Mouse (Mus musculus) layer of hippocampus, adult 18-20 months (tissue): ENCODE data around the gene Ccdc6. TPM values are rescaled to one million over a fixed set of nuclear protein-coding genes. Genes with fewer than 3 reads are reported as not detected.

ENCODE experiments used
- DNase-seq, 2 experiments: peaks; one replicate each; pipeline ENCODE4 v3.0.0; 2022; ENCODE audit warnings: low spot score in 2 of 2
- total RNA-seq, 2 experiments: library from RNA; stranded (reverse); gene quantifications; 2 replicates each; pipeline ENCODE4 v1.2.3; 2021

The Ccdc6 gene
- total RNA-seq, 2 experiments from 2014 or later, result 72.0 to 73.6 TPM

GRCm38 (mm10) chr10:70132087-70132560, 35.2 kb downstream of the Ccdc6 start:
- no peak for DNase-seq

DNA sequence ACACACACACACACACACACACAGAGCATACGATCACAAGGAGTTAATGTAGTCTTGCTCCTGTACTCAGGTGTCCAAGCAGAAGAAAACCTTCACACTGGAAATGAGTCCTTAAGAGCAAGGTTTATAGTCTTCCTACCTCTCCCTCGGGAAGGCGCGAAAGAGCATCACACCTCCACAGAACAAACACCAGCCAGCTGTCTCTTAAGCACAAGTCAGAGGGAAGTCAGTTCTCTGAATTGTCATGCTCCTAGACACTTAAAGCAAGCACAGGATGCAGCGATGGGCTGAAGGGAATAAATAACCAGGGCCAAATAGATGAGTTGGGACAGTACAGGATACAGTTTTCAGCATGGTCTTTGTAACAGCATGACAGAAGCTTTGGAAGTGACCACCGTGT, 35.8 kb downstream of the Ccdc6 start:
- no peak for DNase-seq

DNA sequence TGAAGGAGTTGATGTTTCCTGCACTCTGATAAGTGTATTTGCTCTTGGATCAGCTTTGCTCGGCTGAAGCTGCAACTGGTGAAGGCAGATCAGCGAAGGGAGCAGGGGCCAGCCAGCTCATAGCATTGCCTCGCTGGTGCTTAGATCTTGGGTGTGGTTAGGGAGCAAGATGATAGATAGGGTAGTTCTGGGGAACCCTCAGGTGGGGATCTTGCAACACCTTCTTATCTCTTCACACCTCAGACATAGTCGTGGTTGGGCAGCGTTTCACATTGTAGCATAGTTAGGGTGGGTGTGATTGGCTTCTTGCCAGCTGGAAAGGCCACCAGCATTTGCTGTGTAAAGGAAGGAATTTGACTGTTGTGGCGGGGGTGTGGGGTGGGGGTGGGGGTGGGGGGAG, 36.3 kb downstream of the Ccdc6 start:
- DNase-seq, result peak in 1 of 2 experiments; percentile 61

DNA sequence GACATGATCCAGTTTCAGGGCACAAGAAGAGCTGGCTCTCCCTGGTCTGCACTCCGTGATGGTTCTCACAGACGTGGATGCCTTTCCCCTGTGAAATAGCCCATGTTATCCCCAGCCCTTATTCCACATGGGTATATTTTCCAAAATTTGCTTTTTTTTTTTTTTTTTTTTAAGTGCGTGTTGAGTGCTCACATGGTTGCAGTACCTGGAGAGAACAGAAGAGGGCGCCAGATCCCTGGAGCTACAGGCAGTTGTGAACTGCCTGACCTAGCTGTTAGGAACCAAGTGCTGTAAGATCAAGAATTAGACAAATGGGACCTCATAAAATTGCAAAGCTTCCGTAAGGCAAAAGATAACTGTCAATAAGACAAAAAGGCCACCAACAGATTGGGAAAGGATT, 38.8 kb downstream of the Ccdc6 start:
- no peak for DNase-seq

GRCm38 (mm10) chr10:70137652-70138051, 40.7 kb downstream of the Ccdc6 start:
- DNase-seq, result no peak

DNA sequence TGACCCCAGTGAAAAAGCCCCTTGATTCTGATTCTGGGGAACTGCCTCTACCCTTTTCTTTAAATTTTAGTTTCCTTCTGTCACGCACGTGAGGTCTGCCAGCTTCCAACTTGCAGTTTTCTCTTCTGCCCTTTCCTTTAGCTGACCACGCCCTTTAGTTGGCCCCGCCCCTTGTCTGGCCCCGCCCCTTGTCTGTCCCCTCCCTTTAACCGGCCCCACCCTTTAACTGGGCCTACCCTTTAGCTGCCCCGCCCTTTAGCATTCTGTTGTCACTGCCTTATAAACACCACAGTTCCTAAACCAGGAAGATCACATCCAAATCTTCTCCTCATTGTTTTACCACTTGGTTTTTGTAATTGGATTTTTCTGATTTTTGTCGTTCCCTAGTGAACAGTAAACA, 41.2 kb downstream of the Ccdc6 start:
- no peak for DNase-seq

GRCm38 (mm10) chr10:70139368-70139767, 42.4 kb downstream of the Ccdc6 start:
- DNase-seq, result no peak

GRCm38 (mm10) chr10:70140414-70140813, 43.5 kb downstream of the Ccdc6 start:
- DNase-seq, result no peak

DNA sequence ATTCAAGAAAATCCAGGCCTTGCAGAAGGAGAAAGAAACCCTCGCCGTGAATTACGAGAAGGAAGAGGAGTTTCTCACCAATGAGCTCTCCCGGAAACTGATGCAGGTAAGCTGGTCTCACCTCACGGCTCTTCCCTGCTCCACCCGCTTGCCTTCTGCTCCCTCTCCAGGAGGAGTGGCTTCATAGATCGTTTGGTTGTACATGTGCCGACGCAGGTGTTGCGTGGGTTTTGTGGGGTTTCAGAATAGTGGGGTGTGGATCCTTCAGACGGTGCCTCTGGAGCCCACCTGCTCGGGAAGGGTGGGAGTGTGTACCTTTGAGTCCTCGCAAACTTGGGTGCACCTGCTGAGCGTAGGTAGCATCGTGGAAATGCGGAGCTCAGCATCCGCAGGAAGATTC, 45.7 kb downstream of the Ccdc6 start:
- DNase-seq, result peak in 1 of 2 experiments; percentile 46

GRCm38 (mm10) chr10:70144004-70144557, 47.2 kb downstream of the Ccdc6 start:
- DNase-seq, result peak in 1 of 2 experiments; percentile 48

DNA sequence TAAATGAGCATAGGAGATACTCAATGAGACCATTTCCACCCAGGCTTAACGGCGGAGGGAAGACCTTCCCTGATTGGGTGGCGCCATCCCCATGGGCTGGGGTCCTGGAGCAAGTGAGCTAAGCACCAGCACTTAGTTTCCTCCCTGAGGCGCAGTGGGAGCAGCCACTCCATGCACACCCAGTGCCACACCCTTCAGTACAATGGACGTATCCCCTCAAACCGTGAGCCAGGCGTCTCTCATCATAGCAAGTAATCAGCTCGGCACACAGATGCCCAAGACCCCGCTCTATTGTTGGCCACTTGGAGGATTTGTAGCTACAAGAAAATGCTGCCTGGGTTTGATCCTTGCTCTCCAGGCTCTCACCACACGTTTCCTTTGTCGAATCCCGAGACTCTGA, 49.0 kb downstream of the Ccdc6 start:
- DNase-seq, result no peak

- DNase-seq, result no peak
Measured at GRCm38 (mm10) chr10:70149093-70149492, 52.2 kb downstream of the Ccdc6 start.

DNA sequence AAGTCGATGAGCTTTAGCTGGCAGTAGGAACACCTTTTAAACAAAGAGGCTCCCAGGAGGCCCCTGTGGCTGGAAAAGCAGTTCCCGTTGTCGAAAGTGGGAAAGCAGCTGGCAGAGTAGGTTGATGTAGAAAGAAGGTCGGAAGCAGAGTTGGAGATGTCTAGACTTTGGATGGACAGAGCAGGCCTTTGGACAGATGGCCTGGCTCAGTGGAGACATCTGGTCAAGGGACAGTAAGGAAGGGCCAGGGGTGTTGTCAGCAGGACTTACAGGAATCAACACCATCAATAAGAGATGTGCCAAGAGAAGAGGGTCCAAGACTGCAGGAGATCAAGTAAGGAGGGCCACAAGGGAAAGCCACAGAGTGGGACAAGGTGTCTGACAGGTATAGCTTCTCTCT, 53.4 kb downstream of the Ccdc6 start:
- no peak for DNase-seq

DNA sequence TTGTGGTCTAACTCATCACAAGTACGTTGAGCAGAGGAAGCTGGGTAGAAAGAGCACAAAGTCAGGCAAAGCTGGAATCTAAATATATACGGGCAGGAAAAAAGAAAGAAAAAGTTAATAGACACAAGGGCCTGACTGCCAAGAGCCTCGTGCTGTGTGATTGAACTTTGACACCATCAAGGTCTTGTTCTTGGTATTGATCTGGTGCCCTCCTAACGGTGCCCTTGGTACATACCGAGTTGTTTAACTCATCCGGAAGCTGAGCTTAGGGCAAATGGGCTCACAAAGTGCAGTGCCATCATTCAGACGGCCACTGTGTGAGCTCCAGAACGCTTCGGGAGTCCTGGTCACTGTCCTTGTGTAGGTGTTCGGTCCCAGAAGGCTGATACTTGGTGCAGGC, 54.2 kb downstream of the Ccdc6 start:
- DNase-seq, result no peak

DNA sequence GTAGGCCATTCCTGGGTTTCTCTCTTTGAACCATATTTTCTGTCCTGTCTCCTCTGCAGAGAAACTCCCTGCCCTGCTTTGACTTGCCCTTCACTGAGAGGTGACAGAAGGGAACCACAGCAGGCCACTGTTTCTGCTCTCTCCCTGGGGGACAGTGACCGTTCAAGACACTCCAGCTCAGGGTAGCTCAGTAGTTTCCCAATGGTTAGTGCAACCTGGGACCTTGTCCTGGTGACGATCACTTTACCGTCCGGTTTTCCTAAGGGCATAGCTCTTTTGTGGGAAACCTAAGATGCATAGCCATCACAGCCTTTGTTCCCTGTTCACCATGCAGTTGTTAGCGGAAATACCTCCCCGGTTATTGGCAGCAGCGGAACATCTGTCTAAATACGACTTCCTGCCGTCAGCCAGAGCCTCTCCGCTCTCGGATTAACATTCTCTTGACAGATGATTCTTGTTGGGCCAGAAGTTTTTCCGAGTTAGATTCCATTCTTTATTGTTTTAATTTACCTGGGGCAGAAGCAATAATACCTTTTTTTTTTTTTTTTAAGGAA, 55.3 kb downstream of the Ccdc6 start:
- DNase-seq, result no peak

GRCm38 (mm10) chr10:70153810-70154209, 56.9 kb downstream of the Ccdc6 start:
- DNase-seq, result no peak

DNA sequence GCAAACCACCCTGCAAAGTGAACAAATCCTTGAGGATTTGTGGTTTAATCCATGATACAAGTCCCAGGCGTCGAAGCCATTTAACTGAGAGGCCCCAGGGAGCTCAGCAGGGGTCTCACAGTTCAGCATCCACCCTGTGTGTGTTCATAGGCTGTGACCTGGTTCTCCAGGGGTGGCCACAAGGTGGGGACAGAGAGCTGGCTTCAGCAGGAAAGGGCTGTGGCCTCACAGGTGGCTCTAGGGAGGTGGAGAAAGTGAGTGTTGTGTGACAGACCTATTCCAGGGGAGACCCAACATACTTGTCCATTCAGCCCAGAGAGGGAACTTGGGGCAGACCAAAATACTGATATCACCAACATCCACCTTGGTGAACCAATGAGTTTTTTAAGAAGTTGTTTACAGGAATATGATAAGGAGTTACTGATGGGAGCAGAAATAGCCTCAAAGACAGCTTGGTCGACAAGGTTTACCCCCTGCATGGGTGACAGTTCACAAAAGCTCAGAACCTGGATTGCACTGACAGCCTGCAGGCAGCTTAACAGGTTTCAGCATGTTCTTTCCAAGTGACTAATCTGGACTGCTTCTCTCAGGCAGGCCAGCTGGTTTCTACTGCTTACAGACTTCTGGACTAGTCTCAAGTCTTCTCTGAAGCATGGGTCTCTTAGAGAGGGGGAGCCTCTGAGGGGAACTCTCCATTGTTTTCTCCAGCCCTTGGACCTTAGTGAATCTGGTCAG, 59.7 kb downstream of the Ccdc6 start:
- no peak for DNase-seq

DNA sequence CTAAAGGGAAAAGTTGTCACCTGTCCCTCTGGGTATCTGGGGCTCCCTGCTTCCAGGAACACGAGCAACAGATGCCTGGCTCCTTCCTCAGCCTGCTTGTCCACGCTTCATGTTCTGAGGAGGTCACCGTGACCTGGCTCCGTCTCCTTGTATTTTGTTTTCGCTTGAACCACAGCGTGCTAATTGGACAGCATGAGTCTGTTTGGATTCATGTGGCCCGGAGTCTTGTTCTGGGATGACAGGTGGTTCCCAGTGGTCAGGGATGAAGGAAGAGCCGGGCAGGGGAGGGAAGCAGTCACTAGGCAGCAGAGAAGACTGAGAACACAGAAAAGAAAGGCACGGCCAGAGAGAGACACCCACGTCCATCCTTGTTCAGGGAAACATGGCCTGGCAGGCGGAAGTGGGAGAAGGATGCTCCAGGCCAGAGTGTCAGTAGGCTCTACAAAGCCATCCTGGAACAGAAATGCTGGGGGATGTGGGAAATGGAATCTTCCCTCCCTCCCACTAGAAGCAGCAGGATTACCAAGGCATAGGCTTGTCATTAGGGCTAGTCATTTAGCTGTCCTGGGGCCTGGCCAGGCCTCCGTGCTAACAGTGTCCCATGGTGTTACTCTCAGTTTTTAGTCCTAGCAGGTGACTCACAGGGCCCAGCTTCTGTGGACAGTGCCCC, 62.9 kb downstream of the Ccdc6 start:
- no peak for DNase-seq

DNA sequence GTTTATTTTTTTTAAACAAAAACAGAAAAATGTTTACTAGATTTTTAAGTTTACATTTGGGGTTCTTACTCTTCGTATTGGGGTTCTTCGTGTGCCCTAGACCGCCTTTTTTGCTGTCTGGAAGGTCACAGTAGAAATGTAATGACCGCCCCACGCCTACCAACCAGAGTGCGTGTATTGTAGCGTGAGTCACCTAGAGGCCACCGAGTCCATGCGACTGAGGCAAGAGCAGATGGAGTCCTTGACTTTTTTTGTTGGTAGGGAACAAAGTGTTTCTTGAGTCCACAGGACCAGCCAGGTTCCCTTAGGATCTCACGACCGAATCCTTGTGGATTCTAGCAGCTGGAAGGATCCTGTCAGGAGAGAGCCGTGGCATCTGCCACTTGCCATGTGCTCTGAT, 63.9 kb downstream of the Ccdc6 start:
- no peak for DNase-seq

DNA sequence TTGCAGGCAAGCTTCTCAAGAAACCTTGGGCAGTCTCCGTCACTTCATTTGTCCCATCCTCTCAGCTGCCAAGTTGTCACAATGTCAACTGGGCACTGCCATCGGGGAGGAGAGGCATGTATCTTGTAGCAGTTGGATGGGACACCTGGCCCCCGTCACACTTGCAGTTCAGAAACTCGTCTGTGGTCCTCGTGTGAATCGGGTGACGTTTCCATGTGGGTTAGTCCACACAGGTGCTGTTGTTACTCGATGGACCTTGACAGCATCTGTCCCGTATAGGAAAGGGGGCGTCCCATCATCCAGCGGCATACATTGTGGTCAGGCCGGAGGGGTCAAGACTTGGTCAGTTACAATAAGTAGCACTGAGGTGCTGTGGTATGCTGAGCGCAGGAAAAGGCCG, 64.6 kb downstream of the Ccdc6 start:
- no peak for DNase-seq

GRCm38 (mm10) chr10:70163681-70164080, 66.8 kb downstream of the Ccdc6 start:
- no peak for DNase-seq

GRCm38 (mm10) chr10:70165877-70166276, 69.0 kb downstream of the Ccdc6 start:
- no peak for DNase-seq
